Mouse (Mus musculus) G1E (cell line): ENCODE data around the gene Epdr1.

Experiments used
- CTCF ChIP-seq: IDR thresholded peaks from 2 replicates; pipeline ENCODE4 v1.5.1; 2012; ENCODE audit warnings: low read depth, low read length, inconsistent platforms, mixed read lengths
- GATA1 ChIP-seq: IDR thresholded peaks from 2 replicates; pipeline ENCODE4 v1.6.1; 2012; ENCODE audit warnings: borderline replicate concordance, low read length, inconsistent platforms, mixed read lengths
- GATA2 ChIP-seq: IDR thresholded peaks from 2 replicates; pipeline ENCODE4 v1.6.1; 2012; ENCODE audit warnings: low read depth, low read length, inconsistent platforms, borderline replicate concordance
- POLR2AphosphoS5 ChIP-seq: IDR thresholded peaks from 2 replicates; pipeline ENCODE4 v1.6.1; 2012; ENCODE audit warnings: low read depth, low read length, inconsistent platforms; ENCODE audit not compliant: insufficient replicate concordance
- TAL1 ChIP-seq: conservative IDR thresholded peaks from 2 replicates; pipeline ENCODE4 v1.6.1; 2012; ENCODE audit warnings: low read depth, low read length, inconsistent platforms, mixed read lengths

DNA sequence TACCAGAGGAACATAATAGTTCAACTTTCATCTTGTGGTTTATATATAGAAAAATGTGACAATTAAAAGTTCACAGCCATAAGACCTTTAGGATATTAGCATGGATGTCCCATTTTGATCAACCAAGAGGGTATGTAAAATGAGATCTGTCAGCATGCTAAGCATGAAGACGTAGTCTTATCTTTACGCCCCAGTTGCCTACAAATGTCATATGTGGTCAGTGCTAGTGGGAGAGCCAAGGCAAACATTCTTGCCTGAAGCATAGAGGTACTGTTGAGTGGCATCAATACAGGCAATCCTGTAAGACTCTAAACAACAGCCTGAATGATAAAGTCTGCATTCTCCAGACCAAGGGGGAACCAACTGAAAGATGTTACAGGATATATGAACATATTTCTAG is 32.7 kb upstream of the Epdr1 start:
- TF ChIP-seq GATA1, result no peak
- TF ChIP-seq CTCF, result no peak
- TF ChIP-seq POLR2AphosphoS5, result no peak
- TF ChIP-seq TAL1, result no peak
- TF ChIP-seq GATA2, result no peak
